Mouse (Mus musculus) G1E-ER4 (cell line): ENCODE data around the gene Ttc6. TPM values are rescaled to one million over a fixed set of nuclear protein-coding genes. Genes with fewer than 3 reads are reported as not detected.

Experiments used
- GATA1 ChIP-seq: IDR thresholded peaks from one replicate; pipeline ENCODE4 v1.8.0; 2012; ENCODE audit warnings: low read length, inconsistent platforms
- polyA plus RNA-seq: library from polyadenylated mRNA; stranded (reverse); fragments of >175 nt; gene quantifications from 2 replicates; pipeline ENCODE4 v1.2.3, GENCODE M21; 2012

The Ttc6 gene
- polyA plus RNA-seq, 1 experiment, result not detected

- TF ChIP-seq GATA1, result no peak
Observed at GRCm38 (mm10) chr12:57541931-57542745, 21.8 kb upstream of the Ttc6 start.

GRCm38 (mm10) chr12:57542746-57543626 lies 20.9 kb upstream of the Ttc6 start:
- no peak for TF ChIP-seq GATA1

GRCm38 (mm10) chr12:57543627-57543991 lies 20.3 kb upstream of the Ttc6 start:
- no peak for TF ChIP-seq GATA1

GRCm38 (mm10) chr12:57544641-57545370 lies 19.1 kb upstream of the Ttc6 start:
- no peak for TF ChIP-seq GATA1

GRCm38 (mm10) chr12:57545371-57546241 lies 18.3 kb upstream of the Ttc6 start:
- TF ChIP-seq GATA1, result no peak

- TF ChIP-seq GATA1, result no peak
Observed at GRCm38 (mm10) chr12:57546415-57547201, 17.3 kb upstream of the Ttc6 start, which contains the start of gene Foxa1. TSS of gene Foxa1 (minus strand) at chr12:57546916.

GRCm38 (mm10) chr12:57547890-57548289 lies 16.0 kb upstream of the Ttc6 start:
- no peak for TF ChIP-seq GATA1

- TF ChIP-seq GATA1, result no peak
Observed at GRCm38 (mm10) chr12:57548352-57548980, 15.4 kb upstream of the Ttc6 start.

- TF ChIP-seq GATA1, result no peak
Observed at GRCm38 (mm10) chr12:57548981-57549666, 14.8 kb upstream of the Ttc6 start.

GRCm38 (mm10) chr12:57549667-57550160 lies 14.2 kb upstream of the Ttc6 start:
- TF ChIP-seq GATA1, result no peak

- no peak for TF ChIP-seq GATA1
Observed at GRCm38 (mm10) chr12:57550181-57550808, 13.6 kb upstream of the Ttc6 start.

- TF ChIP-seq GATA1, result no peak
Observed at GRCm38 (mm10) chr12:57550881-57551280, 13.0 kb upstream of the Ttc6 start.
